Mouse (Mus musculus): ENCODE results near the gene Ext2.

Ext2 gene

GRCm38 (mm10) chr2:93775431-93775830, 46.9 kb downstream of the Ext2 start:
- DNase-seq, result no peak

GRCm38 (mm10) chr2:93774946-93775345, 47.4 kb downstream of the Ext2 start:
- no peak for DNase-seq

DNA sequence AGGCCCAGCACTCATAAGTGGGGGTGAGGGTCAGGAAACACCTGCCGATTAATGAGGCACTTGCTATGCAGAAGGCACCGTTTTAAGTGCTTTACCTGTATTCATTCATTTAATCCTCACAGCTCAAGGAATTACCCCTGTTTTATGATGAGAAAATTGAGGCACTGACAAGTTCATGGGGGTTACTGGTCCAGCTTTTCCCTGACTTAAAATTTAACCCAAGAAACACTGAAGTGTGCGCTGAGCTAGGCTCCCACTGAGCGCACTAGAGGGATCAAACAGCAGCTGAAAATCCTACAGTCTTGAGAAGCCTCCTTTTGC, 49.6 kb downstream of the Ext2 start:
- no peak for DNase-seq

- no peak for DNase-seq
Measured at GRCm38 (mm10) chr2:93772054-93772764, 50.2 kb downstream of the Ext2 start.

DNA sequence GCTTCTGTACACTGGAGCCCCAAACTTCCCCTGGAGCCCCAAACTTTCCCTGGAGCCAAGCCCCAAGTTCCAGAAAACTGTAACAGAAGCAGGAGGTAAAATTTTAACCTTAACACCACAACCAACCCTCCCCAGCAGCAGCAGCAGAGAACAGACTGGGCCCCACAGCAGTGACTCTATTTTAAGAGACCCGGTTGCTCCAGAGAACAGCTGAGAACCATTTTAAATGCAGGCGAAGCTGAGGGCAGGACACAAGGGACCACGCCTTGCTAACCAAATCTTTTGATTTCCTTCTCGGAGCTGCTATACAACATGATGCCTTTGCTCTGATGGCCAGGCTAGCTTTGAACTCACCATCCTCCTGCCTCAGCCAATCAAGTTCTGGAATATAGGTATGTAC, 51.5 kb downstream of the Ext2 start:
- DNase-seq, result no peak

DNA sequence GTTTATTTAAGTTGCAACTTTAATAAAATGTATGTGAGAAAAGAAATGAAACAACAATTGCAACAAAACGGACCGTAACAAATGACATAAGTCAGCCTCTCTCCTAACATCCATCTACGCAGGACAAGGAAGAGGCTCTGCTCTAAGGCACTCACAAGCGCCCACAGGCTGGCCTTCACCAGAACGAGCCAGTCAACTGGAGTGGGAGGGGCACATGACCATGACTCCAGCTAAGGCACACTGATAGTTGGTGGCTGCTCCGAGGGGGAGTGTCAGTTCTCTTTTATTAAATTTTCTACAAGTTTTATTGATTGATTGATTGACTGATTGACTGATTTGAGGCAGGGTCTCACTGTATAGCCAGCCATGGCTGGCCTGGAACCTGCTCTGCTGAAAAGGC, 52.5 kb downstream of the Ext2 start:
- no peak for DNase-seq

GRCm38 (mm10) chr2:93765721-93766120, 56.6 kb downstream of the Ext2 start:
- no peak for DNase-seq

DNA sequence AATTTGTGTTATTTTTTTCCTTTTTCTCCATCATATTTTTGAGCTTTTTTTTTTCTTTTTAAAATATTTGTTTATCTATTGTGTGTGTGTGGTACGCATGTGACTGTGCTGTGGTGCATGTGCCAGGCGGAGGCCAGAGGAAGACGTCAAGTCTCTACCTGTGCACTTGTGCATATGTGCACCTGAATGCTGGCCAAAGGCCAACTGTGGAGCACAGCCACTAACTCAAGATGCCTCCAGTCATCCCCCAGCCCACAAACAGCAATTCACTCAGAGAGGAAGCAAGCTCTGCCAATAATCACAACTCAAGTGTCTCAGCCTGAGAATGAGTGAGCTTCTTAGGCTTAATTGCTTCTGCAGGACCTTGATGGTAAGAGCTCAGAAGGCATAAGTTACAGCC, 58.2 kb downstream of the Ext2 start:
- no peak for DNase-seq

DNA sequence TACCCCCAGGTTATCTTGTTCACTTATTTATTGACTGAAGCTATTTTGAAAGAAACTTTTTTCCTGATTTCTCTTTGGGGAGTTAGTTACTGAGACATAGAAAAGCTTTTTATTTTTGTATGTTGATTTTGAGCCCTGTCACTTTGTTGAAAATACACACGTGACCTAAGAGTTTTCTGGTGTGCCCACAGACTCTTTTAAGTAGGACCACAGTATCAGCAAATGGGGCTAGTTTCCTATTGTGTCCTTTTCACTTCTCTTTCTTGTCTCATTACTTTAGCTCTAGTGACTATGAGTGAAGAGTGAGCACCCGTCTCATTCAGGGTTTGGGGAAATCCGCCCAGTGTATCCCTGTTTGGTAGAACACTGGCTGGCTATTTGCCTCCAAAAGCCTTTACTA, 62.0 kb downstream of the Ext2 start:
- no peak for DNase-seq

DNA sequence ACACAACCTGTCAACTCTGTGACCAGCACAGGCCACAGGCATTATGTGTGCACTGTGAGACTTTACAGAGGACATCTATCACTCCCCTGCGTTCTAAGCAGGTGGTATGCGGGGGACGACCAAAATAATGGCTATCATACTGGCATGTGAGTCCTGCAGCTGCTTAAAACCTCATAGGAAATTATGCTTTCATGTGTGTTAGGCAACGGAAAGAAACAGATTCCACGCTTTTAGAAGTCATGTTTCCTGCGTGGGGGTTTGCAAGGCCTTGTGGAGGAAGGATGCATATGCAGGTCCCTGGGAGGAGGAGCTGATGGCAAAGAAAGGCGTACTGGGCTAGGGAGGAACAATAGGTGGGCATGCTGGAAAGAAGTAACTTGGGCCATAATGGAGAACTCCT, 63.2 kb downstream of the Ext2 start:
- DNase-seq, result peak; percentile 35

DNA sequence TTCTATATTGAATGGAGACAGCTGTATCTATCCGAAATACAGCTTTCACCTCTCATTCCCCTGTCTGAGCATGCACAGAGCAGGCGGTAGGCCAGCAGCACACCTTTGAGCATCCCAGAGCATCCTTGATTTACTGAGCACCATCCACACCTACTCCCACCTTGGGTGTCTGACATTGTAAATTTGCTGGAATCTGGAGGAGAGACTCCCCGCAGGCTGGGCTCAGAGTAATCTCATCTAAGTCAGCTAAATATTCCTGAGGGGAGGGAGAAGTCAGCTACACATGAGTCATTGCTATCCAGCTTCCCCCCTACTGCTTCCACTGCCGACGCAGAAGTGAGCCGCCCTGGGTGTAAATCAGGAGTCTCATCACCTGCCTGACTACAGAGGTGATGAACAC, 64.1 kb downstream of the Ext2 start:
- DNase-seq, result peak; percentile 85

GRCm38 (mm10) chr2:93754366-93754765, 68.0 kb downstream of the Ext2 start:
- DNase-seq, result no peak

- DNase-seq, result peak; percentile 33
Measured at GRCm38 (mm10) chr2:93753147-93753758, 69.1 kb downstream of the Ext2 start.

- no peak for DNase-seq
Measured at GRCm38 (mm10) chr2:93749709-93750108, 72.7 kb downstream of the Ext2 start.

DNA sequence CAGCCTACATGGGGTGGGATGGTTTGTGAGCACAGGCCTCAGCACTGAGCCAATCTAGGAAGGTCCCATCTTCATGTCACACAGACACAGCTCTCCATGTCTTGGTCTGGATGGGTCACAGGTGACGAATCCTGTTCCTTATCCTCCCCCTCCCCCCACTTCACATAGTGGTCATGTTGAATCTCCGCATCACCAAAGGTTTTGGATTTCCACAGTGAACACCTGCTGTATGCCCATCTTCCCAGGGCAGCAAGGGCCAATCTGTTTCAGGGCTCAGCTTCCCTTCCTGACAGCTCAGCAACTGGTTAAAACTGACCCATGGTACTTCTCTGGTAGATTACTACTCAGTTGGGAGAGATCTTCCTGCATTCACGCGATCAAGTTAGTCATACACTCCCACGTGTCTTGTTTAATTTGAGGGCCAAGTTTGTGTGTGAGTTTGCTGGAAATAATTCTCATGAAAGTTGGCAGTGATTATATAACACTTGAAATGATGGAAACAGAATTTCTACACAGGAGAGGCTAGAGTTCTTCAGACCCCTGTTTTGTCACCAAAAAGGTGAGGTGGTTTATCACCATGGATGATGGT, 74.7 kb downstream of the Ext2 start:
- no peak for DNase-seq

DNA sequence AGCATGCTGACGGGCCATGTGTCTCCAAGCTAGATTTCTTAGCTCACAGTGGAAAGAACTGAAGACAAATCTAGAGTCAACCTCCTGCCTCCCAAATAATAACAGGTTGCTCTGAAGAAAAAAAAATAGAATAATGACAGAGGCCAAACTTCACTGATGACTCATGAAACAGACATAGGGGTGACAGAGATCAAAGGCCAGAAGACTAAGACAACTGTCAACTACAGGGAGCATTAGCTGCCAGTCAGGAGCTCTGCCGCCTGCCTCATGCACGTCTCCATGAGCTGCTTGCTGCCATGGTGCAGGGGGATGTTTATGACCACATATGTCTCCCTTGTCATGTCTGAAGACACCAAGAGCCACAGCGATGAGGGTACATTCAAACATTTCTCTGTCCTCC, 75.7 kb downstream of the Ext2 start:
- DNase-seq, result no peak

DNA sequence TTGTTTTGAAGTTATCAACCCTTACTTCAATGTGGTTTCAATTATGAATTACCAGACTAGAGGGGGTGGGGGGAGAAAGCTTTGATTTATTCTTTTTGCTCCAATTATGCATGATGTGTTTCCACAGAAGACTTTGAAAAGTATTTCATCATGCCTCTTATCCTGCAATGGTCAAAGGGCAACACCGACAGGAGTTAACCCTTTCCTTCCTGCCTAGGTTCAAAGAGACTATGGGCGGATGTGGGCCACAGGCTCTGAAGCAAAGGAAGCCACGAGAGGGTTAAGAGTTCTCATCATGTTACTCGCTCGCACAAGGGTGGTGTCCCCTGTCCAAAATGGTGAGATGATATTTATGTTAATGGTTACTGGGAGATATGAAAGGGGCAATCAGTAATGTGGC, 76.2 kb downstream of the Ext2 start:
- DNase-seq, result no peak

DNA sequence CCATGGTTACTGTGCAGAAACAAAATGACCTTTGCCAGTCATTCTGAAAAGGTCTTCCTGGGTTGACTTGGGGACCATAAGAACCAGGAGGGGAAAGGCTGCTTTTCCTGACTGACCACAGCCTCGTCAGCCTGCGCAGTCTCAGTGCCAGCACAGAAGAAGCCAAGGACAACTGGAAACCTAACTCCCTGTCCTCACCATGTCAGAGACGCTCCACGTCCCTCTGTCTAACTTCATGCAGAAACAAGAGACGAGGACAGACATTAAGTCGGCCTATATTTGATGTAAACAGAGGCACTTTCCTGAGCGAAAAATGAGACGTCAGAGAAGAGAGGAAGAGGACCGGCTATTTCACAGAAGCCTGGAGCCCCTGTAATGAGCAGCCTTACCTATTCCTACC, 76.6 kb downstream of the Ext2 start:
- DNase-seq, result no peak

- peak; percentile 43 for DNase-seq
Measured at GRCm38 (mm10) chr2:93744346-93745229, 77.8 kb downstream of the Ext2 start.

- no peak for DNase-seq
Measured at GRCm38 (mm10) chr2:93741700-93742099, 80.7 kb downstream of the Ext2 start.

- DNase-seq, result no peak
Measured at GRCm38 (mm10) chr2:93739044-93739569, 83.3 kb downstream of the Ext2 start.

GRCm38 (mm10) chr2:93737146-93737545, 85.2 kb downstream of the Ext2 start:
- no peak for DNase-seq

DNA sequence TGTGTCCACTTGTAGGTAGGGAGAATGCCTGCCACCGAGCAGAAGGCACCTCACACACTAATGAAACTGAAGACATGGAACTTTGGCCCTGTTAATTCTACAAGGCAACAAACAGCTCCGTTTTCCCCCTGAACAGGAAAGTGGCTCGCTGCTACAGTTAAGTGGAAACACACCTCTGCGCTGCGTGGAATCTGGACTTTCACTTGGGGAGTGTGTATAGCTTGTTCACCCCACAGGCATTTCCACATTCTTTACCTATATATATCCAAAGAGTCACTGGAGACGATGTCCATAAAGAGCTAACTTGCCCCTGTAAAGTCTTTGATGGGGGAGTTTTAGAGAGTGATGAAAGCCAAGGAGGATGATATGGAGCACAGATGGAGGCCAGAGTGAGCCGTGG, 89.7 kb downstream of the Ext2 start:
- DNase-seq, result no peak
